Mouse (Mus musculus) heart, embryonic 14.5 days (tissue): ENCODE results near the gene Pcsk5. TPM values are rescaled to one million over a fixed set of nuclear protein-coding genes. Genes with fewer than 3 reads are reported as not detected.

Experiments used
- ATAC-seq: fragments of 200-750 bp; cut with Nextera tagmentation; 2 replicates; pipeline ENCODE4 v1.8.0; 2017; ENCODE audit warnings: low read depth, moderate TSS enrichment; ENCODE audit not compliant: insufficient number of reproducible peaks, insufficient read depth, low FRiP score
- H3K27ac ChIP-seq, 2 experiments: fragments of 200-500 bp in 1 of 2; fragments of 300-500 bp in 1 of 2; sonication (generic) in 1 of 2; replicated peaks in 1 of 2; 2 replicates each; pipeline ENCODE4 v1.5.1; 2012 to 2014; ENCODE audit warnings: low read depth in 2 of 2, low read length in 2 of 2, control low read depth in 1 of 2, mild to moderate bottlenecking in 1 of 2, mixed read lengths in 1 of 2; ENCODE audit not compliant: control insufficient read depth in 1 of 2, insufficient read depth in 1 of 2
- H3K27me3 ChIP-seq: fragments of 300-500 bp; sonication (generic); 2 replicates; pipeline ENCODE4 v1.6.1; 2014; ENCODE audit warnings: mild to moderate bottlenecking, low read length, control low read depth; ENCODE audit not compliant: control insufficient read depth, insufficient read depth
- H3K36me3 ChIP-seq: fragments of 300-500 bp; sonication (generic); 2 replicates; pipeline ENCODE4 v1.6.1; 2014; ENCODE audit warnings: mild to moderate bottlenecking, control low read depth, low read length, mixed read lengths; ENCODE audit not compliant: control insufficient read depth, insufficient read depth
- H3K4me1 ChIP-seq, 2 experiments: fragments of 200-500 bp in 1 of 2; fragments of 300-500 bp in 1 of 2; sonication (generic) in 1 of 2; 2 replicates each; pipeline ENCODE4 v1.6.1; 2012 to 2014; ENCODE audit warnings: low read length in 2 of 2, control low read depth in 1 of 2, mixed read lengths in 1 of 2; ENCODE audit not compliant: control insufficient read depth in 2 of 2, insufficient read depth in 2 of 2
- H3K4me2 ChIP-seq: fragments of 300-500 bp; sonication (generic); 2 replicates; pipeline ENCODE4 v1.6.1; 2014; ENCODE audit warnings: mild to moderate bottlenecking, low read length
- H3K4me3 ChIP-seq, 2 experiments: fragments of 200-500 bp in 1 of 2; fragments of 300-500 bp in 1 of 2; sonication (generic) in 1 of 2; 2 replicates each; pipeline ENCODE4 v1.5.1; 2012 to 2014; ENCODE audit warnings: low read length in 2 of 2, mild to moderate bottlenecking in 2 of 2, control low read depth in 1 of 2, low read depth in 1 of 2, moderate library complexity in 1 of 2; ENCODE audit not compliant: control insufficient read depth in 1 of 2, insufficient read depth in 1 of 2
- H3K9ac ChIP-seq: fragments of 300-500 bp; sonication (generic); 2 replicates; pipeline ENCODE4 v1.6.1; 2014; ENCODE audit warnings: mild to moderate bottlenecking, low read length
- H3K9me3 ChIP-seq: fragments of 300-500 bp; sonication (generic); 2 replicates; pipeline ENCODE4 v1.6.1; 2016; ENCODE audit warnings: low read length, control low read depth; ENCODE audit not compliant: control insufficient read depth
- WGBS: fragments of 180-500 bp; shearing (Covaris S2); extraction: QIAGEN DNeasy Blood & Tissue Kit; methylation state at CpG from one replicate; pipeline ENCODE4 v1.1.7; 2014; 5-methylcytosine and 5-hydroxymethylcytosine counted together
- polyA plus RNA-seq: library from polyadenylated mRNA; unstranded; fragments of >200 nt; fragmentation: Nextera tagmentation; extraction: Ambion mirVana; gene quantifications from 2 replicates; pipeline ENCODE4 v1.2.1, GENCODE M21; 2014

Pcsk5 gene
- polyA plus RNA-seq, 1 experiment from 2014 or later, result 14.7 TPM

GRCm38 (mm10) chr19:17649967-17650366, 187.5 kb downstream of the Pcsk5 start:
- no peak overlapping the region for H3K27ac ChIP-seq
- H3K27me3 ChIP-seq, result no peaks in the 10 kb centered on the region
- no peak overlapping the region for H3K4me2 ChIP-seq
- ATAC-seq, result no peak
- no peak overlapping the region for H3K9ac ChIP-seq
- WGBS, result 86% methylated on average over 3 of the region's 3 CpGs
- H3K9me3 ChIP-seq, result no peaks in the 10 kb centered on the region
- H3K4me3 ChIP-seq, result no peak overlapping the region
- 0 out of 2 replicates have a peak, but pooled peaks cover 6% of the 10 kb centered on the region for H3K36me3 ChIP-seq
- no peaks in the 10 kb centered on the region for H3K4me1 ChIP-seq

DNA sequence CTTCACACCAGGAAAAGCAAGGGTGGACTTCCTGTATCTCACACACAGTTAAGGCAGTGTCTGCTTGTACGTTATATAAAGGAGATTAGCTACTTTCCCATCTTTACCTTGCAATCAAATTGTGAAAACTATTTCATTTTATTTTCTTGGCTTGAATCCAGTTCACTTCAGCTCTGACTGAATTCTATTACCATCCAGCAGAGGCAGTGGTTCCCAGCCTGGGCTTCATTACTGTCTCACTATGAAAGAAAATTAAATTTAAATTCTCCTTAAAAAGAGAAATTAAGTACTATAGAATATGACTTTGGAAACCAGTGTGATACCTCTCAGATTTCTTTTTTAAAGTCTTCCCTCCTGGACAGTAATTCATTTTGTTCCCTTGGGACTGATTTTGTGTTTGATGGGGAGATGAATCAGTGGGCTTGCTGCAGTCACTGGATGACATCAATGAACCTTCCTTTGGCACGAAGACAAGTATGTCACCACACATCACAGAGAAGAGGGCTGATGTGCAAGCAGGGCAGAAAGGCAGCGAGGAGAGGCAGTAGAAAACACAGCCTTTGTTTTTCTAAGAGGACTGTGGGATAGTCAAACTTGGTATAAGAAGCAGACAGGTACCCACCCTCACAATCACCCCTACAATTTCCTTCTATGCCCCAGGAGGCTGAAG, 194.2 kb downstream of the Pcsk5 start:
- WGBS, result 48% methylated on average over 3 of the region's 3 CpGs
- no peak overlapping the region for H3K27ac ChIP-seq
- H3K4me1 ChIP-seq, result no peaks in the 10 kb centered on the region
- H3K4me2 ChIP-seq, result no peak overlapping the region
- 0 out of 2 replicates have a peak, but pooled peaks cover 9% of the 10 kb centered on the region for H3K36me3 ChIP-seq
- H3K9me3 ChIP-seq, result no peaks in the 10 kb centered on the region
- no peak overlapping the region for H3K4me3 ChIP-seq
- no peaks in the 10 kb centered on the region for H3K27me3 ChIP-seq
- H3K9ac ChIP-seq, result no peak overlapping the region
- ATAC-seq, result no peak

DNA sequence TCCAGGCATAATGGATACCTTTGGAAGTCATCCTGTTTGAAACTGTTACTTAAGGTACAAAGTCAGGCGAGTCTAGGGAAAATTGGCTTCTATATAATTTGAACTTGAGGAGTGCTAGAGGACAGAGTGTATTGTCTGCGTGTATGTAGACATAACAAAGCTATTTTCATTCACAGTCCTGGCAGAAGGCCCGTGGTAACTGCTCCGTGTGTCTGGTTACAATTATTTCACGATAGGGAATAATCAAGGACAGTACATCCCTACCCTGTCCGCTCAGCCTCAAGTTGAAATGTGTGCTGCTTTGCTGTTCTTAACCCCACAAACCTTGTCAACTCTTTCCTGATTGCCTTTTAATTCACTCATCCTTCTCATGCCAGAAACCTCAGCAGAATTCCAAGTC, 201.4 kb downstream of the Pcsk5 start:
- no peak overlapping the region for H3K9ac ChIP-seq
- H3K36me3 ChIP-seq, result no peaks in the 10 kb centered on the region
- no peak overlapping the region for H3K4me3 ChIP-seq
- 0 out of 4 replicates have a peak, but pooled peaks cover 0 to 4% of the 10 kb centered on the region in 2 experiments for H3K4me1 ChIP-seq
- H3K27ac ChIP-seq, result no peak overlapping the region
- no peaks in the 10 kb centered on the region for H3K27me3 ChIP-seq
- H3K9me3 ChIP-seq, result no peaks in the 10 kb centered on the region
- WGBS, result 63% methylated on average over 6 of the region's 6 CpGs
- no peak overlapping the region for H3K4me2 ChIP-seq
- no peak for ATAC-seq

DNA sequence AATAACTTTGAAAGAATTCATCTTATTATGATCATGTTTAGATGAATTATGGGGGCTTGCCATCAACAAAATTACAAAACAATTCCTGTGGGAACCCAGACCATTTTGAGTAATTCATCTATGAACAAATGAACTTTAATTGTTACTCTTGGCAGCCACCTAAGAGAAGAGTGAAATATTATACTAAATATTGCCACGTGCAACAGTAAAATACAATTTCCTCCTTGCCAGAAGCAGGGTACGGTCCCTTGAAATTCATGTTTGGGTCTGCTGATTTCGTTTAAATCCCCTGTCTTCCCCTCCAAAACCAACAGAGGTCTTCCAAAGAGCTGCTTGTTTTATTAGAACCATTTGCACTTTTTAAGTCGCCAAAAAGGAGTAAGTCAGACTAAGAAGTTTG, 221.8 kb downstream of the Pcsk5 start:
- no peaks in the 10 kb centered on the region for H3K4me1 ChIP-seq
- no peak overlapping the region for H3K4me3 ChIP-seq
- WGBS, result 88% methylated on average over 4 of the region's 4 CpGs
- no peak overlapping the region for H3K4me2 ChIP-seq
- no peaks in the 10 kb centered on the region for H3K9me3 ChIP-seq
- no peaks in the 10 kb centered on the region for H3K27me3 ChIP-seq
- no peak for ATAC-seq
- no peaks in the 10 kb centered on the region for H3K36me3 ChIP-seq
- H3K9ac ChIP-seq, result no peak overlapping the region
- H3K27ac ChIP-seq, result no peak overlapping the region

GRCm38 (mm10) chr19:17606510-17606909, 230.9 kb downstream of the Pcsk5 start:
- no peaks in the 10 kb centered on the region for H3K36me3 ChIP-seq
- H3K4me2 ChIP-seq, result no peak overlapping the region
- H3K4me3 ChIP-seq, result no peak overlapping the region
- WGBS, result 84% methylated on average over 1 of the region's 1 CpGs
- H3K27me3 ChIP-seq, result no peaks in the 10 kb centered on the region
- H3K9ac ChIP-seq, result no peak overlapping the region
- ATAC-seq, result no peak
- no peaks in the 10 kb centered on the region for H3K4me1 ChIP-seq
- H3K27ac ChIP-seq, result no peak overlapping the region
- H3K9me3 ChIP-seq, result no peaks in the 10 kb centered on the region

DNA sequence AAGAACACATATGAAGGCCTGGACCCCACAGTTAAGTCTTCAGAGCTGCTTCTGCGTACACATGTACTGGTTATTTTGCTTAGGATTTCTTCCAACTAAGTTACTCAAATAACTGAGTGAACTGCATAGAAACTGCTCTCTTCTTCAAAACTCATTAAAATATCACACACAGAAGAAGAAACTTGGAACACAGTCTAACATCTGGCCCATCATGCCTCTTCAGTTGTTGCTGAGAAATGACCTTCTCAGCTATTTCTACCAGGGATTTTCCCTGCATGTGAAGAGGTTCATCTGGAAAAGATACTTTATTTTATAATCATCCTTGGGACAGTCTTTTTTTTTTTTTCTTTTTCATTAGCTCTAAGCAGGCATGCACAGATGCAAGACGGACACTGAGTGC, 231.3 kb downstream of the Pcsk5 start:
- Histone ChIP-seq H3K9me3 (no peaks in the 10 kb centered on the region), H3K4me1 (no peaks in the 10 kb centered on the region), H3K27ac (no peak overlapping the region), H3K4me2 (no peak overlapping the region), H3K27me3 (no peaks in the 10 kb centered on the region), H3K9ac (no peak overlapping the region), H3K36me3 (no peaks in the 10 kb centered on the region), H3K4me3 (no peak overlapping the region)
- no peak for ATAC-seq
- WGBS, result 88% methylated on average over 2 of the region's 2 CpGs

DNA sequence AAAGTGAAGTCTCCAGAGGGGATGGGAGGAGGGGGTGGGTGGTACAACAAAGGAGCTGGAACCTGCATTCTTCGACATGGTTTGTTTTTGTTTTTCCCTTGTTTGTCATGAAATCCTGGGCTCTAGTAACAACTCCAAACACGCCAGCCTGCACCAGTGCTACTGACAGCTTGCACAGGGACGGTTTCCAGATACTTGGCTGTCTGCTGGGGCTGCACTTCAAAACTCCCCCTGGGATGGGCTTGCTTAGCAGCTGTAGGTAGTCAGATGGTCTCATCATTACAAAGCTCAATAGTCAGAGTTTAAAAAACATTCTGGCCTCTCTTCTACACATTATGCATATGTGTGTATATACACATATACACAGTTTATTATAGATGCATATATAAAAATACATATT, 234.1 kb downstream of the Pcsk5 start:
- Histone ChIP-seq H3K9me3 (no peaks in the 10 kb centered on the region), H3K27me3 (no peaks in the 10 kb centered on the region), H3K4me3 (no peak overlapping the region), H3K9ac (no peak overlapping the region), H3K4me2 (no peak overlapping the region), H3K4me1 (no peaks in the 10 kb centered on the region), H3K27ac (no peak overlapping the region), H3K36me3 (no peaks in the 10 kb centered on the region)
- no peak for ATAC-seq
- 32% methylated on average over 3 of the region's 3 CpGs for WGBS

GRCm38 (mm10) chr19:17600347-17600746, 237.1 kb downstream of the Pcsk5 start:
- no peak for ATAC-seq
- Histone ChIP-seq H3K9ac (no peak overlapping the region), H3K27ac (no peak overlapping the region), H3K4me3 (no peak overlapping the region), H3K36me3 (no peaks in the 10 kb centered on the region), H3K9me3 (no peaks in the 10 kb centered on the region), H3K4me2 (no peak overlapping the region), H3K4me1 (no peaks in the 10 kb centered on the region), H3K27me3 (no peaks in the 10 kb centered on the region)
- WGBS, result 65% methylated on average over 2 of the region's 2 CpGs
